Comparison of ENCODE assay signal across 8 mouse cellular contexts in the genomic region with DNA sequence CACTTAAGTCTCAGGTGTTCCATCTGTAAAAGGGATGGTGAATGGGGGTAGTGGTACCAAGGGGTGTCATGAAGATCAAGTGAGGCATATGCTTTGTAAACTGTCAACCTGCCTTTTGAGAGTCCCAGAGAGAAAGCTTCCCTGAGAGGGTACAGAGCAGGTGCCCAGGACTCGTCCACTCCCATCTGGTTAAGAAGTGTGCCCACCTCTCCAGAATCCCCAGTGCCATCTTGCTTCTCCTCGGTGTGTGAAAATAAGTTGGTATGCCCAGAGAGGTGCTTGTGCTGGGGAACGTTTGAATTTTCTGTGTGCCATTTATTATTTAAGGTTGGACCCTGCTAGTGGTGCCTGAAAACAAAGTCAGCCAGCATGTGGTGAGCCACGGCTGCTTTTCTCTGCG. TPM values are rescaled to one million over a fixed set of nuclear protein-coding genes. Genes with fewer than 3 reads are reported as not detected.
A peak's percentile ranks its signal among the peaks of the same experiment; 100 is the strongest.
DNase-seq lines count a peak whose midpoint lies in the region; ATAC-seq and TF ChIP-seq lines count a peak whose summit lies in the region.

No protein-coding gene starts in this region.

- no peaks in the 10 kb centered on the region for H3K36me3 ChIP-seq in neural tube, embryonic 11.5 days (ENCODE audit: control insufficient read depth, insufficient read depth, low read length)
- no peaks in the 10 kb centered on the region for H3K36me3 ChIP-seq in liver, embryonic 13.5 days
- H3K36me3 ChIP-seq in stomach, postnatal 0 days (ENCODE audit: control insufficient read depth, insufficient read depth, low read length): no peaks in the 10 kb centered on the region

- H3K4me1 ChIP-seq in neural tube, embryonic 11.5 days (ENCODE audit: control insufficient read depth, insufficient read depth, low read length): peaks cover 33% of the 10 kb centered on the region
- H3K4me1 ChIP-seq in liver, embryonic 13.5 days (replicated peaks): peaks cover 71% of the 10 kb centered on the region
- H3K4me1 ChIP-seq in stomach, postnatal 0 days (replicated peaks; ENCODE audit: control insufficient read depth, insufficient read depth): peaks cover 21% of the 10 kb centered on the region

- H3K27ac ChIP-seq in neural tube, embryonic 11.5 days (ENCODE audit: low read depth, low read length): no peak overlapping the region
- no peak overlapping the region for H3K27ac ChIP-seq in liver, embryonic 13.5 days
- peak overlapping the region; percentile 88 for H3K27ac ChIP-seq in stomach, postnatal 0 days (replicated peaks)

- TF ChIP-seq CTCF in stomach, postnatal 0 days (IDR thresholded peaks at IDR 0.05; ENCODE audit: low read depth): no peak

- H3K27me3 ChIP-seq in neural tube, embryonic 11.5 days (ENCODE audit: control insufficient read depth, insufficient read depth, low read length): no peaks in the 10 kb centered on the region
- peaks cover 11% of the 10 kb centered on the region; the same call in 1 of the 2 replicates for H3K27me3 ChIP-seq in liver, embryonic 13.5 days
- no peaks in the 10 kb centered on the region for H3K27me3 ChIP-seq in stomach, postnatal 0 days (ENCODE audit: control insufficient read depth, insufficient read depth, low read length)

- peak overlapping the region; percentile 85 for H3K4me3 ChIP-seq in neural tube, embryonic 11.5 days (ENCODE audit: low read depth, low read length)
- H3K4me3 ChIP-seq in liver, embryonic 13.5 days (replicated peaks): peak overlapping the region; percentile 71; the same call in 1 of the 2 replicates
- peak overlapping the region; percentile 84 for H3K4me3 ChIP-seq in stomach, postnatal 0 days (ENCODE audit: low read depth, low read length)

- TF ChIP-seq EP300 in stomach, postnatal 0 days (optimal IDR thresholded peaks at IDR 0.05): no peak

- no peak for ATAC-seq in neural tube, embryonic 11.5 days (ENCODE audit: insufficient read depth, low FRiP score, low TSS enrichment)
- no peak for ATAC-seq in liver, embryonic 13.5 days (ENCODE audit: low read depth)
- ATAC-seq in stomach, postnatal 0 days (ENCODE audit: low FRiP score, low TSS enrichment): no peak

- no peaks in the 10 kb centered on the region for H3K9me3 ChIP-seq in neural tube, embryonic 11.5 days (ENCODE audit: control insufficient read depth, low read length)
- H3K9me3 ChIP-seq in liver, embryonic 13.5 days (replicated peaks): no peaks in the 10 kb centered on the region
- H3K9me3 ChIP-seq in stomach, postnatal 0 days (ENCODE audit: control insufficient read depth, low read length): no peaks in the 10 kb centered on the region

- H3K4me2 ChIP-seq in neural tube, embryonic 11.5 days (ENCODE audit: low read depth): peak overlapping the region; percentile 76
- peak overlapping the region; percentile 98 for H3K4me2 ChIP-seq in liver, embryonic 13.5 days
- H3K4me2 ChIP-seq in stomach, postnatal 0 days (replicated peaks; ENCODE audit: low read depth): peak overlapping the region; percentile 90

- H3K9ac ChIP-seq in neural tube, embryonic 11.5 days (ENCODE audit: low read length): no peak overlapping the region; the same call in 1 of the 2 replicates
- peak overlapping the region; percentile 94; the same call in 1 of the 2 replicates for H3K9ac ChIP-seq in liver, embryonic 13.5 days
- H3K9ac ChIP-seq in stomach, postnatal 0 days (ENCODE audit: low read length): no peak overlapping the region

- WGBS in neural tube, embryonic 11.5 days: 55% methylated on average over 5 of the region's 5 CpGs
- WGBS in liver, embryonic 13.5 days (ENCODE audit: insufficient replicate concordance): 57% methylated on average over 5 of the region's 5 CpGs
- WGBS in stomach, postnatal 0 days: 54% methylated on average over 5 of the region's 5 CpGs

- DNase-seq in cerebellum, adult 9-11 months: peak; percentile 23
- DNase-seq in cerebellum, postnatal 10 days: no peak
- DNase-seq in neural tube, embryonic 11.5 days (ENCODE audit: low spot score): no peak
- DNase-seq in neural tube, embryonic 10.5 days (ENCODE audit: extremely low spot score, low spot score): no peak
- no peak for DNase-seq in liver, embryonic 13.5 days
- no peak for DNase-seq in stomach, postnatal 0 days (ENCODE audit: low spot score)
- no peak for DNase-seq in spleen, adult 12 weeks (ENCODE audit: low spot score)
- no peak for DNase-seq in frontal cortex, adult 2 months (ENCODE audit: extremely low spot score in 1 of 2, low spot score in 1 of 2)

RNA-seq across cellular contexts. Expression of gene Myl9, which starts 52.5 kb away (rescaled TPM):
- 96.2 and 98.7 TPM in 2 replicates for polyA plus RNA-seq in neural tube, embryonic 11.5 days (2014; fragmentation: Nextera tagmentation; extraction: Ambion mirVana)
- polyA plus RNA-seq in liver, embryonic 13.5 days (2015; fragmentation: Nextera tagmentation; extraction: Ambion mirVana): 58.3 and 60.1 TPM in 2 replicates
- polyA plus RNA-seq in stomach, postnatal 0 days (2015; fragmentation: Nextera tagmentation; extraction: Ambion mirVana): 2,268 and 2,333 TPM in 2 replicates
- 51.9 and 57.3 TPM in 2 replicates for polyA plus RNA-seq in frontal cortex, adult 2 months (2012; rRNA removed)

Comparison
In these comparisons a context has a peak if more than half of its experiments do, and no peak if none do; other contexts are left out.
1. RNA of gene Myl9, which starts 52.5 kb away (polyA plus RNA-seq): 2,268 to 2,333 TPM in stomach, postnatal 0 days; 96.2 to 98.7 TPM in neural tube, embryonic 11.5 days, 58.3 to 60.1 TPM in liver, embryonic 13.5 days and 51.9 to 57.3 TPM in frontal cortex, adult 2 months; every median in the first group is over 10 times any median in the second.
2. Peak in every context shown above with its lines, with median percentiles within 50 percentile points of each other: H3K4me2 ChIP-seq and H3K4me3 ChIP-seq.